25 mouse cellular contexts compared by ENCODE assay signal in genomic region chr4:27449901-27450300, GRCm38 (mm10).
DNase-seq lines count a peak whose midpoint lies in the region; ATAC-seq lines count a peak whose summit lies in the region.
"Had no signal": no experiment of that assay in that cellular context is flagged by ENCODE, and none has a peak within 500 bp of the region (broad histone marks: within the 10 kb centered on the region; RNA-seq: fewer than 3 reads in every experiment).

No protein-coding gene starts in this region.

- H3K27ac ChIP-seq in forebrain, embryonic 14.5 days (ENCODE audit: low read depth, low read length), result no peak overlapping the region
- no peak overlapping the region for H3K27ac ChIP-seq in forebrain, embryonic 12.5 days
- H3K27ac ChIP-seq: kidney, postnatal 0 days; lung, embryonic 15.5 days; macrophage; midbrain, embryonic 15.5 days; neural tube, embryonic 12.5 days; stomach, postnatal 0 days had no signal

- peak; percentile 14 for DNase-seq in forebrain, embryonic 14.5 days (ENCODE audit: low spot score)
- peak; percentile 3 for DNase-seq in 416B (ENCODE audit: low read depth)
- peak; percentile 9 for DNase-seq in Muller cell, postnatal 12 days (ENCODE audit: inconsistent ontology term)
- peak; percentile 3 for DNase-seq in induced T-regulatory cell, adult 2 months (ENCODE audit: low read depth)
- no peak for DNase-seq in adrenal gland, adult 2 months
- no peak for DNase-seq in spleen, postnatal 14 days (ENCODE audit: low spot score in 2 of 2)
- DNase-seq: adrenal gland, postnatal 36 days; cerebellum, adult 9-10 months; heart, adult 11 months; heart, postnatal 4 days; layer of hippocampus, postnatal 36 days; left cerebral cortex, postnatal 4 days; thymus, postnatal 25 days had no signal

- H3K9ac ChIP-seq in forebrain, embryonic 14.5 days (ENCODE audit: low read length), result no peak overlapping the region
- no peak overlapping the region for H3K9ac ChIP-seq in forebrain, embryonic 12.5 days
- H3K9ac ChIP-seq: lung, embryonic 15.5 days; midbrain, embryonic 15.5 days; neural tube, embryonic 12.5 days had no signal

- no peak for ATAC-seq in forebrain, embryonic 14.5 days
- ATAC-seq in forebrain, embryonic 12.5 days (ENCODE audit: low FRiP score), result no peak
- no peak for ATAC-seq in megakaryocyte progenitor cell, adult 5-6 weeks (replicated peaks; ENCODE audit: poor library complexity)
- ATAC-seq: activated CD4-positive, CD25-positive, alpha-beta regulatory T cell, adult 4 months; forebrain, embryonic 16.5 days; intestine, postnatal 0 days; midbrain, embryonic 15.5 days had no signal

- H3K4me2 ChIP-seq in forebrain, embryonic 14.5 days (ENCODE audit: low read length), result no peak overlapping the region
- no peak overlapping the region for H3K4me2 ChIP-seq in forebrain, embryonic 12.5 days
- H3K4me2 ChIP-seq: liver, embryonic 11.5 days; lung, embryonic 15.5 days; midbrain, embryonic 15.5 days; neural tube, embryonic 12.5 days had no signal

- H3K9me3 ChIP-seq in forebrain, embryonic 14.5 days (replicated peaks; ENCODE audit: control insufficient read depth, low read length), result peaks cover 6% of the 10 kb centered on the region; the same call in 1 of the 2 replicates
- no peaks in the 10 kb centered on the region for H3K9me3 ChIP-seq in forebrain, embryonic 12.5 days
- H3K9me3 ChIP-seq: lung, embryonic 15.5 days; midbrain, embryonic 15.5 days; neural tube, embryonic 12.5 days had no signal

- H3K36me3 ChIP-seq in forebrain, embryonic 14.5 days (ENCODE audit: control insufficient read depth, insufficient read depth, low read length), result no peaks in the 10 kb centered on the region
- no peaks in the 10 kb centered on the region for H3K36me3 ChIP-seq in forebrain, embryonic 12.5 days (replicated peaks)
- H3K36me3 ChIP-seq: lung, embryonic 15.5 days; midbrain, embryonic 15.5 days; neural tube, embryonic 12.5 days had no signal

- WGBS in forebrain, embryonic 14.5 days, result 93% methylated on average over 4 of the region's 4 CpGs
- WGBS in forebrain, embryonic 12.5 days, result 89% methylated on average over 4 of the region's 4 CpGs

- H3K27me3 ChIP-seq in forebrain, embryonic 14.5 days (replicated peaks; ENCODE audit: control insufficient read depth, insufficient read depth, low read length), result no peaks in the 10 kb centered on the region
- H3K27me3 ChIP-seq in forebrain, embryonic 12.5 days, result no peaks in the 10 kb centered on the region
- H3K27me3 ChIP-seq: lung, embryonic 15.5 days; midbrain, embryonic 15.5 days; neural tube, embryonic 12.5 days had no signal

- no peaks in the 10 kb centered on the region for H3K4me1 ChIP-seq in forebrain, embryonic 14.5 days (ENCODE audit: control insufficient read depth, insufficient read depth, low read length)
- no peaks in the 10 kb centered on the region for H3K4me1 ChIP-seq in forebrain, embryonic 12.5 days
- H3K4me1 ChIP-seq: lung, embryonic 15.5 days; midbrain, embryonic 15.5 days; neural tube, embryonic 12.5 days had no signal

- no peak overlapping the region for H3K4me3 ChIP-seq in forebrain, embryonic 14.5 days (ENCODE audit: low read depth, low read length)
- H3K4me3 ChIP-seq in forebrain, embryonic 12.5 days (replicated peaks), result no peak overlapping the region
- H3K4me3 ChIP-seq: lung, embryonic 15.5 days; midbrain, embryonic 15.5 days; neural tube, embryonic 12.5 days had no signal

Comparison
In these comparisons a context has a peak if more than half of its experiments do, and no peak if none do; other contexts are left out.
1. DNase-seq: peak in forebrain, embryonic 14.5 days (single experiment), 416B (single experiment), Muller cell, postnatal 12 days (single experiment) and induced T-regulatory cell, adult 2 months (single experiment); none in adrenal gland, adult 2 months (single experiment) and spleen, postnatal 14 days (0 of 2).